In the genomic region with DNA sequence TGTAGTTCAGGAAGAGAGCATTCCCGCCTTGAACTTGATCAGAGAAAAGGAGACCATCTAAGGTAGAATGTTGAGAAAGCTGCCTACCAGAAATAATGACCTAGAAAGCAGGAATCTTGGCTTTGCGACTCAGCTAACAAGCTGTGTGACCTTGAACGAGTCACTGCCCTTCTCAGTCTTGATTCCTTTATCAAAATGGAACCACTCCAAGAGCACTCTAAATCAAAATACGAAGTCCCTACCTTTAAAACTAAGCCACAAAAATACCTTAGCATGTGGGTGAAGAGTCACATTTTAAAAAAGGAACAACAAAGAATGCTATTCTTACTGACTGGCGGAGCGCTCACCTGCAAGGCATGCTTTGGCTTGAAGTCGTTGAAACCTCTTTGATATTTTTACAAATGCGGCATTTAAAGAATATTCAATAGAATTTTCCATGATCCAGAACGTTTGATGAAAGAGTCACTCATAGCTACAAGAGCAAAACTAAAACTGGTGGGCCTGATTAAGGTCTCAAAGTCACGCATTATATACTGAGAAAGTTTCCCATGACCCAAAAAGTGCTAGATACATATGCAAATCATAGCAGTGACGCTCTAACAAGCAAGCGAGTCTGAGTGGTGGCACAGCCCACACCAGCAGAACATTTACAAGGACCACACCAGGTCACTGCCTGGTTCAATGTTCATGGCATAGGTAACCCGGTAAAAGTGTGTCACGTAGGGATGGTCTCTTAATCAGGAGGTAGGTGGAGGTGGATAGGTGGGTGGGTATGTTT, we compare ENCODE assay signal across 14 mouse cellular contexts. TPM values are rescaled to one million over a fixed set of nuclear protein-coding genes. Genes with fewer than 3 reads are reported as not detected.
A peak's percentile ranks its signal among the peaks of the same experiment; 100 is the strongest.
DNase-seq lines count a peak whose midpoint lies in the region; ATAC-seq and TF ChIP-seq lines count a peak whose summit lies in the region.
"Had no signal": no experiment of that assay in that cellular context is flagged by ENCODE, and none has a peak within 500 bp of the region (broad histone marks: within the 10 kb centered on the region; RNA-seq: fewer than 3 reads in every experiment).

No protein-coding gene starts in this region.

- no peaks in the 10 kb centered on the region for H3K27me3 ChIP-seq in heart, embryonic 14.5 days (ENCODE audit: control insufficient read depth, insufficient read depth, low read length)
- no peaks in the 10 kb centered on the region for H3K27me3 ChIP-seq in heart, embryonic 10.5 days (ENCODE audit: insufficient read depth, poor library complexity, severe bottlenecking)
- no peaks in the 10 kb centered on the region for H3K27me3 ChIP-seq in lung, embryonic 15.5 days
- H3K27me3 ChIP-seq: embryonic facial prominence, embryonic 15.5 days; hindbrain, embryonic 15.5 days; midbrain, embryonic 12.5 days had no signal

- H3K4me2 ChIP-seq in heart, embryonic 14.5 days (ENCODE audit: low read length): no peak overlapping the region
- H3K4me2 ChIP-seq in lung, embryonic 15.5 days: 0 out of 2 replicates have a peak overlapping the region, but pooled peaks have one; percentile 28
- H3K4me2 ChIP-seq: embryonic facial prominence, embryonic 15.5 days; hindbrain, embryonic 15.5 days; midbrain, embryonic 12.5 days had no signal

- no peaks in the 10 kb centered on the region for H3K36me3 ChIP-seq in heart, embryonic 14.5 days (ENCODE audit: control insufficient read depth, insufficient read depth, low read length)
- no peaks in the 10 kb centered on the region for H3K36me3 ChIP-seq in heart, embryonic 10.5 days
- H3K36me3 ChIP-seq in lung, embryonic 15.5 days: no peaks in the 10 kb centered on the region
- H3K36me3 ChIP-seq in macrophage (ENCODE audit: inconsistent target): no peaks in the 10 kb centered on the region
- H3K36me3 ChIP-seq: embryonic facial prominence, embryonic 15.5 days; hindbrain, embryonic 15.5 days; midbrain, embryonic 12.5 days had no signal

- peaks cover 31 to 85% of the 10 kb centered on the region in 2 experiments for H3K4me1 ChIP-seq in heart, embryonic 14.5 days (ENCODE audit: control insufficient read depth in 2 of 2, insufficient read depth in 2 of 2, low read length in 2 of 2)
- H3K4me1 ChIP-seq in heart, embryonic 10.5 days: peaks cover 72% of the 10 kb centered on the region
- peaks cover 57% of the 10 kb centered on the region for H3K4me1 ChIP-seq in lung, embryonic 15.5 days
- H3K4me1 ChIP-seq in bone marrow, adult 2 months (ENCODE audit: control insufficient read depth, insufficient read depth, low read length): peaks cover 9% of the 10 kb centered on the region

- no peaks in the 10 kb centered on the region for H3K9me3 ChIP-seq in heart, embryonic 14.5 days (ENCODE audit: control insufficient read depth, low read length)
- no peaks in the 10 kb centered on the region for H3K9me3 ChIP-seq in heart, embryonic 10.5 days
- no peaks in the 10 kb centered on the region for H3K9me3 ChIP-seq in lung, embryonic 15.5 days
- H3K9me3 ChIP-seq: embryonic facial prominence, embryonic 15.5 days; hindbrain, embryonic 15.5 days; midbrain, embryonic 12.5 days had no signal

- ATAC-seq in heart, embryonic 14.5 days (ENCODE audit: insufficient number of reproducible peaks, insufficient read depth, low FRiP score, low read depth): no peak
- no peak for ATAC-seq in lung, embryonic 15.5 days (ENCODE audit: borderline replicate concordance, extremely low read depth, low FRiP score, low TSS enrichment)
- ATAC-seq: forebrain, embryonic 16.5 days had no signal

- 0 out of 4 replicates have a peak overlapping the region, but pooled peaks have one; percentile 15 to 80 for H3K27ac ChIP-seq in heart, embryonic 14.5 days (replicated peaks in 1 of 2; ENCODE audit: control insufficient read depth in 1 of 2, insufficient read depth in 1 of 2, low read depth in 2 of 2, low read length in 2 of 2)
- H3K27ac ChIP-seq in heart, embryonic 10.5 days: no peak overlapping the region
- peak overlapping the region; percentile 86 for H3K27ac ChIP-seq in lung, embryonic 15.5 days
- peak overlapping the region; percentile 5 for H3K27ac ChIP-seq in bone marrow, adult 2 months (ENCODE audit: control insufficient read depth, insufficient read depth, low read depth, low read length, poor library complexity)
- H3K27ac ChIP-seq in macrophage: peak overlapping the region; percentile 90
- H3K27ac ChIP-seq: embryonic facial prominence, embryonic 15.5 days; hindbrain, embryonic 15.5 days; midbrain, embryonic 12.5 days had no signal

- H3K79me2 ChIP-seq in macrophage (ENCODE audit: inconsistent target): peaks cover 93% of the 10 kb centered on the region

- WGBS in heart, embryonic 14.5 days: 79% methylated on average over 14 of the region's 14 CpGs
- WGBS in heart, embryonic 10.5 days: 86% methylated on average over 14 of the region's 14 CpGs
- 79% methylated on average over 14 of the region's 14 CpGs for WGBS in lung, embryonic 15.5 days
- 79% methylated on average over 14 of the region's 14 CpGs for WGBS in bone marrow, adult 2 months
- 87% methylated on average over 13 of the region's 14 CpGs for WGBS in macrophage (ENCODE audit: missing documents)

- DNase-seq in heart, embryonic 10.5 days (ENCODE audit: low spot score): no peak
- no peak for DNase-seq in lung, postnatal 36 days
- no peak for DNase-seq in natural killer cell, adult 2 months (ENCODE audit: low spot score in 2 of 2)
- DNase-seq in thymus, postnatal 36 days: no peak
- DNase-seq: adrenal gland, postnatal 14 days; cerebellum, adult 11 months had no signal

- TF ChIP-seq CTCF in bone marrow, adult 2 months (IDR thresholded peaks at IDR 0.05; ENCODE audit: control insufficient read depth, insufficient read depth, low read length): no peak

- no peak overlapping the region for H3K9ac ChIP-seq in heart, embryonic 14.5 days (ENCODE audit: low read length)
- H3K9ac ChIP-seq in lung, embryonic 15.5 days: no peak overlapping the region
- H3K9ac ChIP-seq: embryonic facial prominence, embryonic 15.5 days; hindbrain, embryonic 15.5 days; midbrain, embryonic 12.5 days had no signal

- no peak overlapping the region for H3K4me3 ChIP-seq in heart, embryonic 14.5 days (ENCODE audit: control insufficient read depth in 1 of 2, insufficient read depth in 1 of 2, low read depth in 1 of 2, low read length in 2 of 2)
- no peak overlapping the region for H3K4me3 ChIP-seq in heart, embryonic 10.5 days
- no peak overlapping the region for H3K4me3 ChIP-seq in lung, embryonic 15.5 days
- peak overlapping the region; percentile 46 for H3K4me3 ChIP-seq in bone marrow, adult 2 months (replicated peaks; ENCODE audit: control insufficient read depth, low read depth, low read length)
- H3K4me3 ChIP-seq in macrophage (ENCODE audit: inconsistent target): no peak overlapping the region
- H3K4me3 ChIP-seq: embryonic facial prominence, embryonic 15.5 days; hindbrain, embryonic 15.5 days; midbrain, embryonic 12.5 days had no signal

- no peak for TF ChIP-seq POLR2A in bone marrow, adult 2 months (IDR thresholded peaks at IDR 0.05; ENCODE audit: borderline replicate concordance, control insufficient read depth, low read depth, low read length)

RNA-seq across cellular contexts. Expression of gene Pacsin2, which starts 33.2 kb away (rescaled TPM):
- 53.0 and 53.3 TPM in 2 replicates for polyA plus RNA-seq in heart, embryonic 14.5 days (2014; fragmentation: Nextera tagmentation; extraction: Ambion mirVana)
- 81.9 and 82.4 TPM in 2 replicates for polyA plus RNA-seq in heart, embryonic 10.5 days (2016; fragmentation: Nextera tagmentation; extraction: Ambion mirVana)
- 68.1 and 70.9 TPM in 2 replicates for polyA plus RNA-seq in lung, embryonic 15.5 days (2015; fragmentation: Nextera tagmentation; extraction: Ambion mirVana)
- polyA plus RNA-seq in bone marrow, adult 2 months (2011; ENCODE audit: insufficient read depth, insufficient read length, low replicate concordance, missing spikeins): 47.6 and 48.2 TPM in 2 replicates
- 100 to 1,000 TPM in 3 of 26 experiments, 10 to 100 TPM in 23; 41.6 to 120 (median 81.4) TPM for total RNA-seq in macrophage (2018; cell fraction: chromatin; rRNA removed)
- 100 to 1,000 TPM in 1 of 26 experiments, 10 to 100 TPM in 25; 51.3 to 103 (median 81.1) TPM for total RNA-seq in macrophage (2018; cell fraction: cytosol; rRNA removed)
- 100 to 1,000 TPM in 2 of 26 experiments, 10 to 100 TPM in 24; 60.5 to 159 (median 76.3) TPM for total RNA-seq in macrophage (2018; cell fraction: nucleus; rRNA removed)
- polyA plus RNA-seq in macrophage (2018): 58.4 to 158 TPM (median 89.0 TPM) in 3 replicates
